Mouse (Mus musculus) CH12.LX (cell line): ENCODE data around the gene Card11. TPM values are rescaled to one million over a fixed set of nuclear protein-coding genes. Genes with fewer than 3 reads are reported as not detected.

Experiments
- DNase-seq: peaks from one replicate; pipeline ENCODE4 v3.0.0-alpha.2; 2013; ENCODE audit errors: extremely low read depth
- H3K27ac ChIP-seq: 2 replicates; pipeline ENCODE4 v1.5.1; 2012; ENCODE audit warnings: low read depth, mild to moderate bottlenecking, control low read depth, moderate library complexity; ENCODE audit not compliant: insufficient read depth
- H3K27me3 ChIP-seq: replicated peaks from 2 replicates; pipeline ENCODE3; 2012; ENCODE audit warnings: inconsistent platforms
- H3K36me3 ChIP-seq, 2 experiments: replicated peaks in 1 of 2; 2 replicates each; pipeline versions ENCODE3 to v1.6.1; 2012; ENCODE audit warnings: inconsistent platforms in 1 of 2, low read length in 1 of 2, mild to moderate bottlenecking in 1 of 2, mixed read lengths in 1 of 2, moderate library complexity in 1 of 2; ENCODE audit not compliant: control insufficient read depth in 1 of 2, insufficient read depth in 1 of 2
- H3K4me1 ChIP-seq, 2 experiments: 2 replicates each; pipeline ENCODE4 v1.6.1; 2012; ENCODE audit warnings: inconsistent platforms in 1 of 2, moderate library complexity in 1 of 2; ENCODE audit not compliant: insufficient read depth in 2 of 2, control insufficient read depth in 1 of 2
- H3K4me2 ChIP-seq: 2 replicates; pipeline ENCODE4 v1.6.1; 2012; ENCODE audit warnings: low read depth, mild to moderate bottlenecking, control low read depth; ENCODE audit not compliant: poor library complexity, insufficient read depth, severe bottlenecking
- H3K4me3 ChIP-seq, 3 experiments: fragments of 150-350 bp in 1 of 3; sonication (generic) in 1 of 3; replicated peaks in 1 of 3; 2 replicates each; pipeline versions ENCODE3 to v1.5.1; 2011 to 2012; ENCODE audit warnings: low read depth in 2 of 3, low read length in 2 of 3, mild to moderate bottlenecking in 2 of 3, moderate library complexity in 2 of 3, control low read depth in 1 of 3, improper control_type of control experiment in 1 of 3, inconsistent platforms in 1 of 3, mixed read lengths in 1 of 3; ENCODE audit not compliant: poor library complexity in 1 of 3
- H3K79me2 ChIP-seq: replicated peaks from 2 replicates; pipeline ENCODE4 v1.6.1; 2012; ENCODE audit warnings: mild to moderate bottlenecking, moderate library complexity; ENCODE audit not compliant: control insufficient read depth, poor library complexity, insufficient read depth, severe bottlenecking; ENCODE audit errors: extremely low read depth
- H3K9ac ChIP-seq: 2 replicates; pipeline ENCODE4 v1.6.1; 2012; ENCODE audit warnings: low read depth, mild to moderate bottlenecking, control low read depth, moderate library complexity; ENCODE audit not compliant: insufficient read depth
- H3K9me3 ChIP-seq: replicated peaks from 2 replicates; pipeline ENCODE3; 2012; ENCODE audit warnings: low read length, inconsistent platforms, mixed read lengths
- CHD2 ChIP-seq: IDR thresholded peaks from 2 replicates; pipeline ENCODE4 v1.6.1; 2011; ENCODE audit warnings: low read length, improper control_type of control experiment
- CTCF ChIP-seq, 2 experiments: IDR thresholded peaks in 1 of 2; conservative IDR thresholded peaks in 1 of 2; 2 replicates each; pipeline ENCODE4 v1.5.1; 2011 to 2012; ENCODE audit warnings: low read depth in 2 of 2, low read length in 2 of 2, improper control_type of control experiment in 1 of 2, inconsistent platforms in 1 of 2, mild to moderate bottlenecking in 1 of 2, moderate library complexity in 1 of 2
- E2F4 ChIP-seq: IDR thresholded peaks from 2 replicates; pipeline ENCODE4 v1.6.1; 2011; ENCODE audit warnings: low read depth, low read length, improper control_type of control experiment; ENCODE audit not compliant: insufficient replicate concordance
- ELF1 ChIP-seq: IDR thresholded peaks from 2 replicates; pipeline ENCODE4 v1.6.1; 2014; ENCODE audit warnings: low read depth, mild to moderate bottlenecking, inconsistent platforms, low read length, improper control_type of control experiment
- EP300 ChIP-seq: IDR thresholded peaks from 2 replicates; pipeline ENCODE4 v1.6.1; 2011; ENCODE audit warnings: low read length, improper control_type of control experiment
- GABPA ChIP-seq: IDR thresholded peaks from 2 replicates; pipeline ENCODE4 v1.6.1; 2012; ENCODE audit warnings: low read depth, low read length, improper control_type of control experiment, inconsistent platforms; ENCODE audit not compliant: insufficient replicate concordance
- HCFC1 ChIP-seq: IDR thresholded peaks from 2 replicates; pipeline ENCODE4 v1.6.1; 2012; ENCODE audit warnings: low read depth, mild to moderate bottlenecking, inconsistent platforms, low read length, improper control_type of control experiment
- IRF4 ChIP-seq: IDR thresholded peaks from 2 replicates; pipeline ENCODE4 v1.6.1; 2014; ENCODE audit warnings: low read depth, mild to moderate bottlenecking, inconsistent platforms, low read length, improper control_type of control experiment
- JUN ChIP-seq: IDR thresholded peaks from 2 replicates; pipeline ENCODE4 v1.6.1; 2011; ENCODE audit warnings: low read depth, mild to moderate bottlenecking, low read length, improper control_type of control experiment, moderate library complexity; ENCODE audit not compliant: insufficient read depth
- JUND ChIP-seq: conservative IDR thresholded peaks from 2 replicates; pipeline ENCODE4 v1.6.1; 2011; ENCODE audit warnings: low read depth, low read length, improper control_type of control experiment
- MEF2A ChIP-seq: IDR thresholded peaks from 2 replicates; pipeline ENCODE4 v1.6.1; 2014; ENCODE audit warnings: low read depth, mild to moderate bottlenecking, inconsistent platforms, low read length, improper control_type of control experiment, borderline replicate concordance
- MXI1 ChIP-seq: IDR thresholded peaks from 2 replicates; pipeline ENCODE4 v1.6.1; 2011; ENCODE audit warnings: mild to moderate bottlenecking, low read depth, low read length, improper control_type of control experiment
- NELFE ChIP-seq: IDR thresholded peaks from 2 replicates; pipeline ENCODE4 v1.6.1; 2011; ENCODE audit warnings: low read depth, low read length, improper control_type of control experiment
- POLR2AphosphoS2 ChIP-seq: IDR thresholded peaks from 2 replicates; pipeline ENCODE4 v1.6.1; 2011; ENCODE audit warnings: low read depth, low read length, improper control_type of control experiment
- RAD21 ChIP-seq: IDR thresholded peaks from 2 replicates; pipeline ENCODE4 v1.6.1; 2011; ENCODE audit warnings: low read depth, mild to moderate bottlenecking, low read length, improper control_type of control experiment, moderate library complexity
- SMC3 ChIP-seq: IDR thresholded peaks from 2 replicates; pipeline ENCODE4 v1.6.1; 2011; ENCODE audit warnings: low read depth, low read length, improper control_type of control experiment
- USF1 ChIP-seq: IDR thresholded peaks from 2 replicates; pipeline ENCODE4 v1.6.1; 2014; ENCODE audit warnings: low read depth, mild to moderate bottlenecking, inconsistent platforms, low read length, improper control_type of control experiment
- ZMIZ1 ChIP-seq: IDR thresholded peaks from 2 replicates; pipeline ENCODE4 v1.6.1; 2012; ENCODE audit warnings: low read depth, mild to moderate bottlenecking, inconsistent platforms, low read length, improper control_type of control experiment
- dilution Hi-C: fragments of 300-500 bp; cut with MboI; formaldehyde crosslinking; loops from 2 replicates; pipeline ENCODE4 v1.14.3; 2020; ENCODE audit warnings: low sequenced_read_pairs; ENCODE audit not compliant: extremely low pct_unique_long_range_greater_than_20kb, extremely low pct_ligation_motif_present
- in situ Hi-C: fragments of 300-500 bp; cut with MboI; formaldehyde crosslinking; loops from 3 replicates; pipeline ENCODE4 v1.14.3; 2019; ENCODE audit warnings: low sequenced_read_pairs, low pct_ligation_motif_present, low pct_unique_long_range_greater_than_20kb, mixed read lengths
- polyA plus RNA-seq: library from polyadenylated mRNA; unstranded; fragments of >175 nt; gene quantifications from 2 replicates; pipeline ENCODE4 v1.2.1, GENCODE M21; 2012; ENCODE audit warnings: low read depth; ENCODE audit not compliant: insufficient read length
- total RNA-seq, 2 experiments: library from RNA; depleted of rRNA; stranded (reverse); fragments of 300-350 nt in 1 of 2; fragments of >200 nt in 1 of 2; gene quantifications; 2 replicates each; pipeline ENCODE4 v1.2.3; 2012 to 2014

Gene Card11
- total and polyA plus RNA-seq, 3 experiments: 16.1 to 84.6 (median 31.9) TPM

GRCm38 (mm10) chr5:140854700-140855099, 145.7 kb downstream of the Card11 start:
- no peak for DNase-seq
- dilution Hi-C loops (no loop called here), in situ Hi-C loops (no loop called here)
- Histone ChIP-seq H3K9me3 (peaks cover 10% of the 10 kb centered on the region), H3K4me1 (peaks cover 2 to 18% of the 10 kb centered on the region in 2 experiments; a peak in 3 of 4 replicates), H3K27me3 (peaks cover 1% of the 10 kb centered on the region), H3K4me2 (no peak overlapping the region), H3K79me2 (no peaks in the 10 kb centered on the region), H3K36me3 (no peaks in the 10 kb centered on the region), H3K9ac (no peak overlapping the region), H3K27ac (no peak overlapping the region), H3K4me3 (no peak overlapping the region)
- TF ChIP-seq JUN (no peak), JUND (no peak), POLR2AphosphoS2 (no peak), CHD2 (no peak), ELF1 (no peak), E2F4 (no peak), RAD21 (no peak)

- H3K4me3 ChIP-seq: no peak overlapping the region
- peaks cover 2% of the 10 kb centered on the region for H3K27me3 ChIP-seq
- no peak for DNase-seq
- H3K79me2 ChIP-seq: no peaks in the 10 kb centered on the region
- in situ Hi-C loops (no loop called here), dilution Hi-C loops (no loop called here)
- TF ChIP-seq GABPA (no peak), NELFE (no peak), HCFC1 (no peak), ELF1 (no peak), EP300 (no peak), IRF4 (no peak), RAD21 (no peak), CHD2 (no peak)
- peaks cover 2 to 18% of the 10 kb centered on the region in 2 experiments; a peak in 3 of 4 replicates for H3K4me1 ChIP-seq
- H3K27ac ChIP-seq: no peak overlapping the region
- H3K4me2 ChIP-seq: no peak overlapping the region
- peaks cover 10% of the 10 kb centered on the region for H3K9me3 ChIP-seq
- no peak overlapping the region for H3K9ac ChIP-seq
- H3K36me3 ChIP-seq: no peaks in the 10 kb centered on the region
Measured at GRCm38 (mm10) chr5:140853723-140854122, 146.7 kb downstream of the Card11 start.

- H3K27me3 ChIP-seq: peaks cover 2% of the 10 kb centered on the region
- H3K4me3 ChIP-seq: no peak overlapping the region
- peaks cover 0 to 10% of the 10 kb centered on the region in 2 experiments; a peak in 2 of 4 replicates for H3K4me1 ChIP-seq
- DNase-seq: no peak
- H3K4me2 ChIP-seq: no peak overlapping the region
- TF ChIP-seq ZMIZ1: no peak
- TF ChIP-seq JUND: no peak
- TF ChIP-seq MEF2A: no peak
- no peak for TF ChIP-seq CTCF (conservative IDR thresholded peaks at IDR 0.05 in 1 of 2, IDR thresholded peaks at IDR 0.05 in 1 of 2; ENCODE audit: low read depth in 2 of 2, low read length in 2 of 2)
- no peak for TF ChIP-seq SMC3
- TF ChIP-seq MXI1: no peak
- TF ChIP-seq USF1: no peak
- TF ChIP-seq, all 38 proteins: peak for 0
- in situ Hi-C loops (no loop called here), dilution Hi-C loops (no loop called here)
- H3K36me3 ChIP-seq: no peaks in the 10 kb centered on the region
- H3K9me3 ChIP-seq: peaks cover 10% of the 10 kb centered on the region
- no peaks in the 10 kb centered on the region for H3K79me2 ChIP-seq
- no peak overlapping the region for H3K9ac ChIP-seq
- H3K27ac ChIP-seq: no peak overlapping the region
Measured at GRCm38 (mm10) chr5:140852435-140852996, 147.9 kb downstream of the Card11 start.
